Mouse (Mus musculus) fat pad, adult 2 months (tissue): ENCODE data around the gene Spin2-ps6.
"Not testable (repeated sequence)": the region's sequence is repeated elsewhere in the genome, so short reads cannot be mapped to it uniquely, and the experiment has no call there.

Source experiments
- DNase-seq: peaks from one replicate; pipeline ENCODE4 v3.0.0-alpha.2; 2011; ENCODE audit warnings: low read depth, low spot score; ENCODE audit errors: extremely low read depth

Gene Spin2-ps6

DNA sequence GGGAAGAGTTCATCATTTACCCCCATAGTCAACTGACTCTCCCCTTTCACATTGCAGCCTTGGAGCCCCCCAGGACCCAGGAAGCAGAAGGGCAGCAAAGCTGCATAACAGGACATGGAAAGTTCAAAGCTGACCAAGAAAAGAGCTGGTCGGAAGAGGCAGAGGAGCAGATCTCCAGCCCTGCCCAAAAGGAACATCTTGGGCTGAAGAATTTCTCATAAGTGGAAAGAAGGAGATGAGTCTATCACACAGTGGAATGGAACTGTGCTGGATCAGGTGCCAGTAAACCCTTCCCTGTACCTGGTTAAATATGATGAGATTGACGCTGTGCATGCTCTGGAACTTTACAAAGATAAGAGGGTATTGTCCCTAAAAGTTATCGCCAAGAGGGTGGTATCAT, at the start of gene Spin2-ps6:
Spin2-ps6 (plus strand) TSS at position 301 of the 400 bp plus-strand sequence.
- not testable (repeated sequence) for DNase-seq
